Mouse (Mus musculus) embryo, embryonic 11.5 days (tissue): ENCODE measurements around the gene Mob3b.

Source experiments
- DNase-seq: peaks from one replicate; pipeline ENCODE4 v3.0.0-alpha.2; 2012; ENCODE audit warnings: low read depth, low spot score

Gene Mob3b

GRCm38 (mm10) chr4:35156751-35157611 is at the start of gene Mob3b:
Gene Mob3b (minus strand): TSS chr4:35157484.
- peak; percentile 75 for DNase-seq

GRCm38 (mm10) chr4:35204659-35205058 is 47.4 kb upstream of the Mob3b start:
- DNase-seq, result no peak

GRCm38 (mm10) chr4:35203724-35204123 is 46.4 kb upstream of the Mob3b start:
- DNase-seq, result no peak

GRCm38 (mm10) chr4:35201700-35202099 is 44.4 kb upstream of the Mob3b start:
- DNase-seq, result no peak

- DNase-seq, result peak; percentile 7
Measured at GRCm38 (mm10) chr4:35192725-35193124, 35.4 kb upstream of the Mob3b start.

GRCm38 (mm10) chr4:35189794-35190193 is 32.5 kb upstream of the Mob3b start:
- DNase-seq, result no peak

- DNase-seq, result no peak
Measured at GRCm38 (mm10) chr4:35187617-35188326, 30.5 kb upstream of the Mob3b start.

- DNase-seq, result no peak
Measured at GRCm38 (mm10) chr4:35177926-35178645, 20.8 kb upstream of the Mob3b start.

- DNase-seq, result no peak
Measured at GRCm38 (mm10) chr4:35175566-35175965, 18.3 kb upstream of the Mob3b start.

GRCm38 (mm10) chr4:35173551-35173950 is 16.3 kb upstream of the Mob3b start:
- no peak for DNase-seq

- DNase-seq, result no peak
Measured at GRCm38 (mm10) chr4:35172471-35172870, 15.2 kb upstream of the Mob3b start.

GRCm38 (mm10) chr4:35169571-35170125 is 12.4 kb upstream of the Mob3b start:
- DNase-seq, result no peak

GRCm38 (mm10) chr4:35167855-35168254 is 10.6 kb upstream of the Mob3b start:
- DNase-seq, result no peak

GRCm38 (mm10) chr4:35165947-35166346 is 8.7 kb upstream of the Mob3b start:
- DNase-seq, result no peak

GRCm38 (mm10) chr4:35165275-35165674 is 8.0 kb upstream of the Mob3b start:
- no peak for DNase-seq

GRCm38 (mm10) chr4:35157815-35158214 is 531 bp upstream of the Mob3b start:
- DNase-seq, result no peak

- peak; percentile 42 for DNase-seq
Measured at GRCm38 (mm10) chr4:35156149-35156611, 1.1 kb downstream of the Mob3b start.

GRCm38 (mm10) chr4:35155132-35155922 is 2.0 kb downstream of the Mob3b start:
- peak; percentile 13 for DNase-seq

- no peak for DNase-seq
Measured at GRCm38 (mm10) chr4:35154051-35154450, 3.2 kb downstream of the Mob3b start.

- DNase-seq, result no peak
Measured at GRCm38 (mm10) chr4:35151756-35152155, 5.5 kb downstream of the Mob3b start, which contains the start of gene Ifnk. Gene Ifnk (plus strand): TSS chr4:35152056.

- no peak for DNase-seq
Measured at GRCm38 (mm10) chr4:35150706-35151105, 6.6 kb downstream of the Mob3b start.
